Comparison of ENCODE assay signal across 9 mouse cellular contexts in genomic region chr3:129634260-129634901, GRCm38 (mm10).
A peak's percentile ranks its signal among the peaks of the same experiment; 100 is the strongest.
DNase-seq lines count a peak whose midpoint lies in the region; ATAC-seq and TF ChIP-seq lines count a peak whose summit lies in the region.
"Had no signal": no experiment of that assay in that cellular context is flagged by ENCODE, and none has a peak within 500 bp of the region (broad histone marks: within the 10 kb centered on the region; RNA-seq: fewer than 3 reads in every experiment).

No protein-coding gene starts in this region.

- H3K4me3 ChIP-seq in limb, embryonic 14.5 days (replicated peaks; ENCODE audit: low read length), result no peak overlapping the region
- no peak overlapping the region for H3K4me3 ChIP-seq in limb, embryonic 10.5 days
- H3K4me3 ChIP-seq in cortical plate, adult 2 months (ENCODE audit: insufficient read depth, low read length), result no peak overlapping the region
- H3K4me3 ChIP-seq in midbrain, postnatal 0 days (ENCODE audit: low read depth, low read length), result no peak overlapping the region
- H3K4me3 ChIP-seq: liver, embryonic 15.5 days had no signal

- ATAC-seq in limb, embryonic 14.5 days (ENCODE audit: low FRiP score, low read depth), result peak; percentile 47; the same call in 1 of the 2 replicates
- ATAC-seq in midbrain, postnatal 0 days (ENCODE audit: low FRiP score), result 0 out of 2 replicates have a peak, but pooled peaks have one; percentile 68

- no peaks in the 10 kb centered on the region for H3K9me3 ChIP-seq in limb, embryonic 14.5 days (ENCODE audit: control insufficient read depth, low read length)
- H3K9me3 ChIP-seq in limb, embryonic 10.5 days (replicated peaks), result no peaks in the 10 kb centered on the region
- no peaks in the 10 kb centered on the region for H3K9me3 ChIP-seq in midbrain, postnatal 0 days (ENCODE audit: low read length)
- H3K9me3 ChIP-seq: liver, embryonic 15.5 days had no signal

- peaks cover 8% of the 10 kb centered on the region for H3K36me3 ChIP-seq in limb, embryonic 14.5 days (ENCODE audit: control insufficient read depth, insufficient read depth, low read length)
- peaks cover 76% of the 10 kb centered on the region for H3K36me3 ChIP-seq in limb, embryonic 10.5 days
- 0 out of 2 replicates have a peak, but pooled peaks cover 4% of the 10 kb centered on the region for H3K36me3 ChIP-seq in midbrain, postnatal 0 days (ENCODE audit: insufficient read depth, low read length)

- no peak overlapping the region for H3K27ac ChIP-seq in limb, embryonic 14.5 days (replicated peaks; ENCODE audit: low read depth, low read length)
- no peak overlapping the region for H3K27ac ChIP-seq in limb, embryonic 10.5 days
- H3K27ac ChIP-seq in cortical plate, adult 2 months (ENCODE audit: insufficient read depth, low read length), result no peak overlapping the region
- H3K27ac ChIP-seq in midbrain, postnatal 0 days (ENCODE audit: low read depth, low read length), result no peak overlapping the region
- H3K27ac ChIP-seq: liver, embryonic 15.5 days had no signal

- H3K27me3 ChIP-seq in limb, embryonic 14.5 days (ENCODE audit: control insufficient read depth, insufficient read depth, low read length), result no peaks in the 10 kb centered on the region
- no peaks in the 10 kb centered on the region for H3K27me3 ChIP-seq in limb, embryonic 10.5 days (ENCODE audit: low read depth, poor library complexity, severe bottlenecking)
- H3K27me3 ChIP-seq in midbrain, postnatal 0 days (ENCODE audit: insufficient read depth, low read length), result no peaks in the 10 kb centered on the region
- H3K27me3 ChIP-seq: liver, embryonic 15.5 days had no signal

- peak; percentile 48; the same call in 1 of the 2 replicates for TF ChIP-seq CTCF in cortical plate, adult 2 months (IDR thresholded peaks at IDR 0.05; ENCODE audit: extremely low read depth, insufficient read depth, low read length)
- peak; percentile 79 for TF ChIP-seq CTCF in midbrain, postnatal 0 days (IDR thresholded peaks at IDR 0.05)

- DNase-seq in adrenal gland, postnatal 14 days, result peak; percentile 37
- no peak for DNase-seq in adrenal gland, postnatal 4 days (ENCODE audit: low spot score in 2 of 2)
- peak; percentile 44 for DNase-seq in limb, embryonic 14.5 days (ENCODE audit: low spot score)
- no peak for DNase-seq in limb, embryonic 10.5 days (ENCODE audit: low spot score)
- DNase-seq in kidney, postnatal 4 days, result peak; percentile 47 to 63
- DNase-seq in midbrain, postnatal 0 days (ENCODE audit: low spot score), result peak; percentile 77
- no peak for DNase-seq in testis, postnatal 14 days (ENCODE audit: low spot score)

- WGBS in limb, embryonic 14.5 days, result 85% methylated on average over 11 of the region's 11 CpGs
- 91% methylated on average over 11 of the region's 11 CpGs for WGBS in limb, embryonic 10.5 days
- WGBS in midbrain, postnatal 0 days, result 78% methylated on average over 11 of the region's 11 CpGs

- TF ChIP-seq POLR2A in limb, embryonic 14.5 days (IDR thresholded peaks at IDR 0.05; ENCODE audit: borderline replicate concordance, extremely low read depth, insufficient read depth, insufficient read length), result no peak
- no peak for TF ChIP-seq POLR2A in cortical plate, adult 2 months (IDR thresholded peaks at IDR 0.05; ENCODE audit: extremely low read depth, insufficient read depth, low read length)

- H3K9ac ChIP-seq in limb, embryonic 14.5 days (ENCODE audit: low read depth, low read length, severe bottlenecking), result no peak overlapping the region
- H3K9ac ChIP-seq in midbrain, postnatal 0 days (replicated peaks; ENCODE audit: low read length, poor library complexity, severe bottlenecking), result no peak overlapping the region
- H3K9ac ChIP-seq: liver, embryonic 15.5 days had no signal

- no peak overlapping the region for H3K4me2 ChIP-seq in limb, embryonic 14.5 days (replicated peaks; ENCODE audit: low read depth, low read length, severe bottlenecking)
- no peak overlapping the region for H3K4me2 ChIP-seq in midbrain, postnatal 0 days (ENCODE audit: low read depth, low read length, poor library complexity, severe bottlenecking)
- H3K4me2 ChIP-seq: liver, embryonic 15.5 days had no signal

- no peaks in the 10 kb centered on the region for H3K4me1 ChIP-seq in limb, embryonic 14.5 days (ENCODE audit: control insufficient read depth, insufficient read depth, low read length)
- H3K4me1 ChIP-seq in limb, embryonic 10.5 days, result no peaks in the 10 kb centered on the region
- H3K4me1 ChIP-seq in cortical plate, adult 2 months (ENCODE audit: control insufficient read depth, insufficient read depth, low read length), result no peaks in the 10 kb centered on the region
- H3K4me1 ChIP-seq in midbrain, postnatal 0 days (ENCODE audit: insufficient read depth, low read length), result no peaks in the 10 kb centered on the region

Comparison
In these comparisons a context has a peak if more than half of its experiments do, and no peak if none do; other contexts are left out.
1. DNase-seq: peak in adrenal gland, postnatal 14 days (single experiment), limb, embryonic 14.5 days (single experiment), kidney, postnatal 4 days (2 of 2) and midbrain, postnatal 0 days (single experiment); none in adrenal gland, postnatal 4 days (0 of 2), limb, embryonic 10.5 days (single experiment) and testis, postnatal 14 days (single experiment).